Mouse (Mus musculus): Measurements from ENCODE around the gene Rps21. TPM values are rescaled to one million over a fixed set of nuclear protein-coding genes. Genes with fewer than 3 reads are reported as not detected.

Gene Rps21
- polyA plus RNA-seq, 1 experiment from 2014 or later = 745 TPM

DNA sequence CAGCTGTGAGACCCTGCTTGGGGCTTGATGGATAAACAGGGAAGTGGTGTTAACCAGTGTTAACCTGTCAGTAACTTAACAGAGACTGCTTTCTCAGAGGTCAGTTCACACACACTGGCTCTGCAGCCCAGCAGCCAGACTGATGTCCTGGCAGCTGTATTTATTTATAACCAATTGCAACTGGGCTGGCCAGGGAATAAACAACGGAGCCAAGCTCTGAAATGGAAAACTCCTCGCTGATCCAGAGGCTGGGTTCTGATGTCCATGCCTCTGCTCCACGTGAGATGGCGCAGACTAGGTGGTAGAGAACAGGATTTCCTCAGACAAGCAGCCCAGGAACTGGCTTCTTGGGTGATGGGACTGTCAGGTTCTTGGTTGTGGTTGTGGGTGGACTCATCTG is 34.8 kb downstream of the Rps21 start:
- Histone ChIP-seq H3K27me3 (ENCODE audit: control insufficient read depth, insufficient read depth, low read length) (no peaks in the 10 kb centered on the region), H3K9ac (replicated peaks; ENCODE audit: low read depth, low read length) (no peak overlapping the region), H3K9me3 (ENCODE audit: control insufficient read depth, low read depth, low read length) (no peaks in the 10 kb centered on the region), H3K4me1 (ENCODE audit: control insufficient read depth, insufficient read depth, low read length) (peaks cover 10% of the 10 kb centered on the region; the same call in 1 of the 2 replicates), H3K4me3 (ENCODE audit: low read depth, low read length) (no peak overlapping the region), H3K36me3 (ENCODE audit: control insufficient read depth, insufficient read depth, low read length) (no peaks in the 10 kb centered on the region), H3K27ac (ENCODE audit: low read length) (0 out of 2 replicates have a peak overlapping the region, but pooled peaks have one; percentile 44), H3K4me2 (replicated peaks; ENCODE audit: low read depth, low read length) (no peak overlapping the region)
- 42% methylated on average over 4 of the region's 4 CpGs for WGBS
- no peak for ATAC-seq (ENCODE audit: insufficient number of reproducible peaks, insufficient read depth, low FRiP score, low read depth)

DNA sequence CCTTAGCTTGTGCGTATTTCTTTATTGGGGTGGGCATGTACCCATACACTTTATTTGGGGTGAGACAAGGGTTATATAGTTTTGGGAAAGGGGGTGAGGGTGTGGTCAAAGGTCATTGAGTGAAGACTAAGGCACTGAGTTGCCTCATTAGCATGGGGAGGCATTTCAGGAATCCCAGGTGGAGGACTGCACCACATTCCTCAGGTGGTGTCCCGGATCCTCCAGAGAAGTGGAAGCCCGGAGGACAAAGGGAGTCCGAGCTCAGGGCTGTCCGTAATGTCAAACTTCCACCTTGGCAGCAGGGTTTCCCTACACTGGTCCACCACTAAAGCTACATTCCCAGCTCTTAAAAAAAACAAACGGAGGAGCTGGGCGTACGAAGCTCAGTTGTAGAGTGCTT is 35.7 kb downstream of the Rps21 start:
- no peak overlapping the region for H3K4me2 ChIP-seq (replicated peaks; ENCODE audit: low read depth, low read length)
- no peak for ATAC-seq (ENCODE audit: insufficient number of reproducible peaks, insufficient read depth, low FRiP score, low read depth)
- no peaks in the 10 kb centered on the region for H3K27me3 ChIP-seq (ENCODE audit: control insufficient read depth, insufficient read depth, low read length)
- peaks cover 10% of the 10 kb centered on the region; the same call in 1 of the 2 replicates for H3K4me1 ChIP-seq (ENCODE audit: control insufficient read depth, insufficient read depth, low read length)
- no peaks in the 10 kb centered on the region for H3K36me3 ChIP-seq (ENCODE audit: control insufficient read depth, insufficient read depth, low read length)
- H3K4me3 ChIP-seq (ENCODE audit: low read depth, low read length) = no peak overlapping the region
- no peak overlapping the region for H3K27ac ChIP-seq (ENCODE audit: low read length)
- H3K9me3 ChIP-seq (ENCODE audit: control insufficient read depth, low read depth, low read length) = no peaks in the 10 kb centered on the region
- 67% methylated on average over 8 of the region's 8 CpGs for WGBS
- H3K9ac ChIP-seq (replicated peaks; ENCODE audit: low read depth, low read length) = no peak overlapping the region

DNA sequence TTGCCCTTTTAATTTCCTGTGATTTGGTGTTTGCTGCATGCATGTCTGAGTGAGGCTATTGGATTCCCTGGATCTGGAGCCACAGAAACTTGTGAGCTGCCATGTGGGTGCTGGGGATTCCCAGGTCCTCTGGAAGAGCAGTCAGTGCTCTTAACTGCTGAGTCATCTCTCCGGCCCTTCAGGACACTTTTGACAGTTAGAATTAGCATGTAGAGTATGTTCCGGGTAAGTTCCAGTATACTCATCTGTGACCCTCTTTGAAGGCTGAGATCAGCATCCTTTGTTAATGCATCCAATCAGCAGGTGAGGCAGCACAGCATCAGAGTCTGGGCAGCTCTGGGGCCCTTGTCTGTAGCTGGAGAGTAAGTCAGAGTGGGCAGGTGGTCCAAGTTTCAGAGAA is 43.1 kb downstream of the Rps21 start:
- Histone ChIP-seq H3K9me3 (ENCODE audit: control insufficient read depth, low read depth, low read length) (no peaks in the 10 kb centered on the region), H3K4me2 (replicated peaks; ENCODE audit: low read depth, low read length) (no peak overlapping the region), H3K27me3 (ENCODE audit: control insufficient read depth, insufficient read depth, low read length) (no peaks in the 10 kb centered on the region), H3K4me1 (ENCODE audit: control insufficient read depth, insufficient read depth, low read length) (no peaks in the 10 kb centered on the region), H3K36me3 (ENCODE audit: control insufficient read depth, insufficient read depth, low read length) (no peaks in the 10 kb centered on the region), H3K27ac (ENCODE audit: low read length) (no peak overlapping the region; the same call in 1 of the 2 replicates), H3K4me3 (ENCODE audit: low read depth, low read length) (no peak overlapping the region), H3K9ac (replicated peaks; ENCODE audit: low read depth, low read length) (no peak overlapping the region)
- WGBS = 33% methylated on average over 2 of the region's 2 CpGs
- ATAC-seq (ENCODE audit: insufficient number of reproducible peaks, insufficient read depth, low FRiP score, low read depth) = 0 out of 2 replicates have a peak, but pooled peaks have one; percentile 8

DNA sequence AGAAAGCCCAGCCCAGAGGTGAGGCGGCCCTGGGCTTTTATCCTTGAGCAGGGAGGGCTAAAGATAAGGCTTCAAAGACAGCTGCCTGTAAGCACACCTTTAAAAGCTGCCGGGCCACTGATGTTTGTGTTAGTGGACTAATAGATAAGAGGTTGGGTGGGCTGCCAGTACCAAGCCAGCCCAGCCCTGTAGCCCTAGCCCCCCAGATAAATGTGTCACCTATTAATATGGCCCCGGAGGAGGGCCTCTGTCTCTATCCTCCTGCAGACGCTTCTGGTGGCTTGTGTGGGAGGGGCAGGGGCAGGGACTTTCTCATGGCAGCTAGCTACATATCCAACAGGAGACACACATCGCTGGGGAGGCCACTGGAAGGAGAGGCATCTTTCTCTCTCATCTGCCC is 43.6 kb downstream of the Rps21 start:
- 24% methylated on average over 5 of the region's 5 CpGs for WGBS
- H3K9ac ChIP-seq (replicated peaks; ENCODE audit: low read depth, low read length) = no peak overlapping the region
- H3K27me3 ChIP-seq (ENCODE audit: control insufficient read depth, insufficient read depth, low read length) = no peaks in the 10 kb centered on the region
- ATAC-seq (ENCODE audit: insufficient number of reproducible peaks, insufficient read depth, low FRiP score, low read depth) = peak; percentile 86
- no peak overlapping the region for H3K4me2 ChIP-seq (replicated peaks; ENCODE audit: low read depth, low read length)
- no peak overlapping the region for H3K4me3 ChIP-seq (ENCODE audit: low read depth, low read length)
- H3K4me1 ChIP-seq (ENCODE audit: control insufficient read depth, insufficient read depth, low read length) = no peaks in the 10 kb centered on the region
- H3K27ac ChIP-seq (ENCODE audit: low read length) = no peak overlapping the region
- H3K36me3 ChIP-seq (ENCODE audit: control insufficient read depth, insufficient read depth, low read length) = no peaks in the 10 kb centered on the region
- H3K9me3 ChIP-seq (ENCODE audit: control insufficient read depth, low read depth, low read length) = no peaks in the 10 kb centered on the region

DNA sequence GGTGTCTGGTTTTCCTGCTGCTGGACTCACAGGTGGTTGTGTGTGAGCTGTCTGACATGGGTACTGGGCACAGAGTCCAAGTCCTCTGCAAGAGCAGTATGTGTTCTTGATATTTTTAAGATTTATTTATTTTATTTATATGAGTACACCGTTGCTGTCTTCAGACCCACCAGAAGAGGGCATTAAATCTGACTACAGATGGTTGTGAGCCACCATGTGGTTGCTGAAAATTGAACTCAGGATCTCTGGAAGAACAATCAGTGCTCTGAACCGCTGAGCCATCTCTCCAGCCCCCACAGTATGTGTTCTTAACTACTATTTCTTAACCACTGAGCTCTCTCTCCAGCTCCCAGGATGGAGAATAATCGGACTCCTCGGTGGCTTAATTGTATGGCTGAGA is 45.0 kb downstream of the Rps21 start:
- Histone ChIP-seq H3K27ac (ENCODE audit: low read length) (no peak overlapping the region), H3K4me3 (ENCODE audit: low read depth, low read length) (no peak overlapping the region), H3K4me1 (ENCODE audit: control insufficient read depth, insufficient read depth, low read length) (0 out of 2 replicates have a peak, but pooled peaks cover 3% of the 10 kb centered on the region), H3K9me3 (ENCODE audit: control insufficient read depth, low read depth, low read length) (no peaks in the 10 kb centered on the region), H3K36me3 (ENCODE audit: control insufficient read depth, insufficient read depth, low read length) (no peaks in the 10 kb centered on the region), H3K9ac (replicated peaks; ENCODE audit: low read depth, low read length) (no peak overlapping the region), H3K4me2 (replicated peaks; ENCODE audit: low read depth, low read length) (no peak overlapping the region), H3K27me3 (ENCODE audit: control insufficient read depth, insufficient read depth, low read length) (no peaks in the 10 kb centered on the region)
- ATAC-seq (ENCODE audit: insufficient number of reproducible peaks, insufficient read depth, low FRiP score, low read depth) = no peak
- 88% methylated on average over 4 of the region's 4 CpGs for WGBS

DNA sequence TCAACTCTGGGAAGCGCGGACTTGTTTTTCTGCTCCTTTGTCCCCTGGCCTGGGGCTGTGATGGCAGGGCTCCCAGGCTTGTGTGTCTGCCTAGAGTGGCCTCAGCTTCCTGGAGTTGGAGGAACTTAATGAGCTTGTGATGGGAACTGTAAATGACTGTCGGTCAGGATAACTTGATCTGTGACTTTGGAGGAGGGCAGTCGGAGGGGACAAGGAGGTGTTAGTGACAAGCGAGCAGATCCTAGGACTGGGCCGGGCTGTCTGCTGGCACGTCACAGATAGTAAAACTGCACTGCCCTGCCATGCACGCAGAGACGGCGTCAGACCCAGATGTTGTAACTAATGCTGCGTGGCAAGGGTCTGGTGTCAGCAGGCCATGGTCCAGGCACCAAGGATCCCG is 46.3 kb downstream of the Rps21 start:
- Histone ChIP-seq H3K4me1 (ENCODE audit: control insufficient read depth, insufficient read depth, low read length) (0 out of 2 replicates have a peak, but pooled peaks cover 3% of the 10 kb centered on the region), H3K9me3 (ENCODE audit: control insufficient read depth, low read depth, low read length) (no peaks in the 10 kb centered on the region), H3K4me2 (replicated peaks; ENCODE audit: low read depth, low read length) (no peak overlapping the region), H3K36me3 (ENCODE audit: control insufficient read depth, insufficient read depth, low read length) (no peaks in the 10 kb centered on the region), H3K4me3 (ENCODE audit: low read depth, low read length) (no peak overlapping the region), H3K9ac (replicated peaks; ENCODE audit: low read depth, low read length) (no peak overlapping the region), H3K27ac (ENCODE audit: low read length) (no peak overlapping the region), H3K27me3 (ENCODE audit: control insufficient read depth, insufficient read depth, low read length) (no peaks in the 10 kb centered on the region)
- WGBS = 75% methylated on average over 12 of the region's 12 CpGs
- ATAC-seq (ENCODE audit: insufficient number of reproducible peaks, insufficient read depth, low FRiP score, low read depth) = no peak

DNA sequence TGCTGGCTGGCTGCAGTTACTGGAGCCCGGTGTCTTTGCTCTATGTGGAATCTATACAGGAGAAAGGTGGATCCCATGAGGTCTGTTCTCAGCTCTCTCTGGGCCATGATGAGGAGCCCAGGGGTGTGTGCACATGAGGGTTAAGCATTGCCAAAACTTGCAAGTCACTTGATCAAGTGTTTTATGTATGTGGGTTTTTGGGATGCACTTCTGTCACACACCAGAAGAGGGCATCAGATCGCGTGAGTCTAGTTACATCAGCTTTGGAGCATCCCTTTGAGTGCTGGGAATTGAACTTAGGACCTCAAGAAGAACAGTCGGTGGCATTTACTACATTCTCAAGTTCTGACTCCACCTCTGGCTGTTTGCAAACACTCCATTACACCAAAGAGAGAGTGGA is 47.4 kb downstream of the Rps21 start:
- no peak overlapping the region for H3K27ac ChIP-seq (ENCODE audit: low read length)
- 0 out of 2 replicates have a peak, but pooled peaks cover 3% of the 10 kb centered on the region for H3K4me1 ChIP-seq (ENCODE audit: control insufficient read depth, insufficient read depth, low read length)
- ATAC-seq (ENCODE audit: insufficient number of reproducible peaks, insufficient read depth, low FRiP score, low read depth) = no peak
- no peak overlapping the region for H3K4me2 ChIP-seq (replicated peaks; ENCODE audit: low read depth, low read length)
- H3K9ac ChIP-seq (replicated peaks; ENCODE audit: low read depth, low read length) = no peak overlapping the region
- 58% methylated on average over 4 of the region's 4 CpGs for WGBS
- no peaks in the 10 kb centered on the region for H3K9me3 ChIP-seq (ENCODE audit: control insufficient read depth, low read depth, low read length)
- H3K4me3 ChIP-seq (ENCODE audit: low read depth, low read length) = no peak overlapping the region
- no peaks in the 10 kb centered on the region for H3K36me3 ChIP-seq (ENCODE audit: control insufficient read depth, insufficient read depth, low read length)
- no peaks in the 10 kb centered on the region for H3K27me3 ChIP-seq (ENCODE audit: control insufficient read depth, insufficient read depth, low read length)

DNA sequence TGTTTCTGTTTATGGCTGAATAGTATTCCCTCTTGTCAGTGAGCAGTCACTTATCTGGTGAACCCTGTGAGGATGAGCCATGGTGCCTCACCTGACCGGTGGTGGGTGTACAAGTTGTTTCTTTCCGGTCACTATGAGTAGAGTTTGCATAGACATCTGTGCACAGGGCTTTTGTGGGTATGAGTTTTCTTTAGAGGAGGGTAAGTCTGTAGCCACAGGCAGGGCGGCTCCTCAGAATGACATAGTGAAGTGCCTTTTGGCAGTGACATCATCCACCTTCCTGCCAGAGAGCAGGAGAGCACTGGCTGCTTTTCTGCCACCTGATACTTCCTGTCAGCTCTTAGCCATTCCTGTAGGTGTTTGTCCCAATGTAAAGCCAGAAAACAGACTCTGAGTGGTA is 48.3 kb downstream of the Rps21 start:
- H3K4me2 ChIP-seq (replicated peaks; ENCODE audit: low read depth, low read length) = no peak overlapping the region
- no peak overlapping the region for H3K4me3 ChIP-seq (ENCODE audit: low read depth, low read length)
- H3K4me1 ChIP-seq (ENCODE audit: control insufficient read depth, insufficient read depth, low read length) = 0 out of 2 replicates have a peak, but pooled peaks cover 3% of the 10 kb centered on the region
- no peaks in the 10 kb centered on the region for H3K27me3 ChIP-seq (ENCODE audit: control insufficient read depth, insufficient read depth, low read length)
- 80% methylated on average over 3 of the region's 3 CpGs for WGBS
- ATAC-seq (ENCODE audit: insufficient number of reproducible peaks, insufficient read depth, low FRiP score, low read depth) = no peak
- H3K9ac ChIP-seq (replicated peaks; ENCODE audit: low read depth, low read length) = no peak overlapping the region
- no peaks in the 10 kb centered on the region for H3K9me3 ChIP-seq (ENCODE audit: control insufficient read depth, low read depth, low read length)
- H3K36me3 ChIP-seq (ENCODE audit: control insufficient read depth, insufficient read depth, low read length) = no peaks in the 10 kb centered on the region
- H3K27ac ChIP-seq (ENCODE audit: low read length) = no peak overlapping the region

DNA sequence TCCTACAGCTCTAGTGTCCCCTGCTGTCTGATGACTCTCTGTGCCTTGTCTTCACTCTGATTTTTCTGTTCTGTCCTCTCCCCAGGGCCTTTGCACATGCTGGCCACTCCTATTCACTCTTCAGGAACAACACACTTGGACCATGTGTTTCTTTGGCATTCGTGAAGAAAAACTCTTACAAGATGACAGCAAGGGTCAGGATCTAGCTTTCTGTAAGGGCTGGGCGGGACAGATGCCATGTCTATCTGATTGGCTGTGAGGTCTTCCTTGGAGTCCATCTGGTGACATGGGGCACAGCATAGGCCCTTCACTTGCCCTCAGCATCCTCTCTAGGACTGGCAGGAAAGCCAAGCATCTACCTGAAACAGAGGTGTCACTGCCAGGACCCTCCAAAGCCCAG is 48.8 kb downstream of the Rps21 start:
- no peak overlapping the region for H3K27ac ChIP-seq (ENCODE audit: low read length)
- no peak for ATAC-seq (ENCODE audit: insufficient number of reproducible peaks, insufficient read depth, low FRiP score, low read depth)
- H3K4me3 ChIP-seq (ENCODE audit: low read depth, low read length) = no peak overlapping the region
- 70% methylated on average over 2 of the region's 2 CpGs for WGBS
- H3K4me1 ChIP-seq (ENCODE audit: control insufficient read depth, insufficient read depth, low read length) = 0 out of 2 replicates have a peak, but pooled peaks cover 3% of the 10 kb centered on the region
- no peaks in the 10 kb centered on the region for H3K9me3 ChIP-seq (ENCODE audit: control insufficient read depth, low read depth, low read length)
- H3K36me3 ChIP-seq (ENCODE audit: control insufficient read depth, insufficient read depth, low read length) = no peaks in the 10 kb centered on the region
- H3K27me3 ChIP-seq (ENCODE audit: control insufficient read depth, insufficient read depth, low read length) = no peaks in the 10 kb centered on the region
- no peak overlapping the region for H3K9ac ChIP-seq (replicated peaks; ENCODE audit: low read depth, low read length)
- H3K4me2 ChIP-seq (replicated peaks; ENCODE audit: low read depth, low read length) = no peak overlapping the region
